Mouse (Mus musculus) left cerebral cortex, adult 11 months (tissue): ENCODE results near the gene Cda.
"Not testable (repeated sequence)": the region's sequence is repeated elsewhere in the genome, so short reads cannot be mapped to it uniquely, and the experiment has no call there.

Source experiments
- DNase-seq: peaks from one replicate; pipeline ENCODE4 v3.0.0; 2022; ENCODE audit warnings: low spot score

Cda gene

DNA sequence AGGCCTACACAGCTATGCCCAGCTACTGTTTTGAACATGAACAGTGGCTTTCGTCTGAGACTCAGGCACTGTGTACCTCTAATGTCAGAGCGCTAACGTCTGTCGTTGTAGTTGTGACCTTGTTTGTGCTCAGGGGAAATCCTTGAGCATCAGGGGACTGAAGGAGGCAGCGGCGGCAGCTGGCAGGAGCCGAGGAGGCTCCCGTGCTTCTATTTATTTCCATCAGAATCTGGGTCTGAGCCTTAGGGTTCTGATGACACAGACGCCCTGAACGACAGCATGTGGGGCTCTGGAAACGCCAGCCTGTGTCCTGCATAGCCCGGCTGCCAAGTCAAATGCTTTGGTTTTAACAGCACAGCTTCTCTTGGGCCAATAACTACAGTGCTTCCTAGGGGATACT lies 32.8 kb downstream of the Cda start:
- DNase-seq: no peak

DNA sequence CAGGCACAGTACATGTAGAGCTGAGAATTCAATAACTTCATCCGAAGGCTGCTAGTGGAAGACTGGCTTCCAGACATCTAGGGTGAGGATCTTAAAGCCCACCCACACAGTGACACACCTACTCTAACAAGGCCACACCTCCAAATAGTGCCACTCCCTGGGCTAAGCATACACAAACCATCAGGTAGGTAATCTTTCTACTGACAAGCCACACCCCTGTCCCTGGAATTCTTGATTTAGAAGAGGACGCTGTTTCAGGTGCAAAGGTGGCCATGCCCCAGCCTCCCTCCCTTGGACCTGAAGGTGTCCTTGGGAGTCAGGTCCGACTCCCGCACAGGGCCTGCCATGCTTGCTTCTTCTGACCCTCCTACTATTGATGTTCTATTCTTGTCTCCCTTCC lies 34.7 kb downstream of the Cda start:
- DNase-seq: no peak

DNA sequence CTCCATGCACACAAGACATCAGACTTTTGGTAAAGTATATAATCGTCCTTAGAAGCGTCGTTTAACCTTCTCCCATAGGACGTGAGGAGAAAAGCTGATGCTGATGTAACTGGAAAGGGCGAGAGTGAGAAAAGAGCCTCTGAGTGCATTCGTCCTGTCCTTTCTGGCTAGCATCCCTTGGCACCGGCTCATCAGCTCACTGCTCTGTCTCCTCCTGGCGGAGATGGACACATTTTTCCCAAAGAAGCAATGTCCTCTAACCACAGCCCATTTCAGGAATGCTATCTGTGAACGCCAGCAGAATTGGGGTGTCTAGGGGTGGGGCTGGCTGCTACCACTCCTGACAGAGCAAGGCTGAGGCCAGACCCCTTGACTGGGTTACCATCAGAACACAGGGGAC lies 36.1 kb downstream of the Cda start:
- DNase-seq: no peak

DNA sequence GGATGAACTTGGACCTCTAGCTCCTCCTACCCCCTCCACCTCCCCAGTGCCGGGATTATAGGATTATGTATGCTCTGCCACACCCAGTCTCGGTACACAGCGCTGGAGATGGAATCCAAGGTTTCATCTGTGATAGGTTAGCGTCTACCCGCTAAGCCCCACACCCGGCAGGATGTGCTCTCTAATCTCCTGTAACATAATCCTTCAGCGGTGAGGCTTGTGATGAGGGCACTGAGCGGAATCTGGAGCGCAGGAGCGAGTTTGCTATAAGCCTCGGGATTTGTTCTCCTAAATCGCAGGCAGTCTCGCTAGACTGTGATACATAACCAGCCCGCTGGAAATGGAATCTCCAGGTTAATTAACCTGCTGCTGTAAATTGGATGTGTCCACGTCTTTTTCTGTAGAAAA lies 37.5 kb downstream of the Cda start:
- no peak for DNase-seq

DNA sequence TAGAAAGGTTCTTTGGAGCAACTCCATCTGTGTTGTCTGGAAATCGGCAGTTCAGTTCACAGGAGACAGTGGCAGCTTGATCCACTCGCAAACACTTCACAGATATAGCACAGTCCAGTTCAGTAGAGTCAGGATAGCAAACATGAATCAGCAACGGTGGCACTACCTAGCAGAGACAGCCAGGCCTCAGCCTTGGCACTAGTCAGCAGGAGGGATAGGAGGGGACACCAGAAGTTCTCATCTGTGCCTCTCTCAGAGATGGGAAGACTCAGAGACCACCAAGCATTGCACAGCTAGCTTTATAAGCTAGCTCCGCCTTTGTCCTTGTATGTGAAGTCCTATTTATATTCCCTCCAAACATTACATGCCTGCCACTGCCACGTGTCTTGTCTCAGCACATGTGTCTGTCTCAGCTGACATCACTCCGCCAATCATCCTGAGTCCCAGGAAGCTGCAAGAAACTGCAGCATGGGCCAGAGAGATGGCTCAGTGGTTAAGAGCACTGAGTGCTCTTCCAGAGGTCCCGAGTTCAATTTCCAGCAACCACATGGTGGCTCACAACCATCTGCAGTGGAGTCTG lies 39.8 kb downstream of the Cda start:
- DNase-seq: no peak

DNA sequence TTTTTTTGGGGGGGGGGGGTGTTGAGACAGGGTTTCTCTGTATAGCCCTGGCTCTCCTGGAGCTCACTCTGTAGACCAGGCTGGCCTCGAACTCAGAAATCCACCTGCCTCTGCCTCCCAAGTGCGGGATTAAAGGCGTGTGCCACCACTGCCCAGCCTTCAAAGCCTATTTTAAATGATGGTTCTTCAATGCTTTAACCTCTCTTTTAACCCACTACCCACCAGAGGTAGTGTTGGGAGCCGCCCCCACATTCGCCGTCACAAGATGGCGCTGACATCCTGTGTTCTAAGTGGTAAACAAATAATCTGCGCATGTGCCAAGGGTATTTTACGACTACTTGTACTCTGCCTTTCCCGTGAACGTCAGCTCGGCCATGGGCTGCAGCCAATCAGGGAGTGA lies 40.6 kb downstream of the Cda start:
- not testable (repeated sequence) for DNase-seq

DNA sequence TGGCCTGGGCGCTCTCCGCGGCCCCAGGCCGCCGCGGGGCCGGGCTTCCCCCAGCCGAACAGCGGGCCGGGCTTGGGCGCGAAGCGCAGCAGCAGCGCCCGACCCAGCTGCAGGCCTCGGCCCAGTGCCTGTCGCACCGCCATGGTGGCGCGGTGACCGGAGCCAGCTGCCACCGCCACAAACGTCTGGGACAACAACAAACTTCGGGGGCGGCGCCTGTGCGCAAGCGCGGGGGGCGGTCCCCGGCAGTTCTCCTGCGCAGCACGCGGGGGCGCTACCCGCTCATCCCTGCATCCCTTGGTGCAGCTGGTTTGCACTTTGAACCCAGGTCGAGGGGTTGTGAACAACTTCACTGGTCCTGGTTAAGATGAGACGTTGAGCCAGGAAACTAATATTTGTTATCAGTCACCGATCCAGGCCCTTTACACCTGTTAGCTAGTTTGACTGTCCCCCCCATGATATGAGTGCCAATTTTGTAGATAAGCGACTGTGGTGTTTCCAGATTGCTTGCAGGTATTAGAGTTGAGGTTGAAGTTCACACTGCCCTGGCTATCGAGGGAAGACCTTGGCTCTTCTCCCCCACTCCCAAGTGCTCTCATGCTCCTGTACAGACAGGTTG lies 41.6 kb downstream of the Cda start, which contains the start of gene Pink1:
TSS of gene Pink1 (minus strand) at position 231 of the 619 bp plus-strand sequence.
- peak; percentile 91 for DNase-seq

DNA sequence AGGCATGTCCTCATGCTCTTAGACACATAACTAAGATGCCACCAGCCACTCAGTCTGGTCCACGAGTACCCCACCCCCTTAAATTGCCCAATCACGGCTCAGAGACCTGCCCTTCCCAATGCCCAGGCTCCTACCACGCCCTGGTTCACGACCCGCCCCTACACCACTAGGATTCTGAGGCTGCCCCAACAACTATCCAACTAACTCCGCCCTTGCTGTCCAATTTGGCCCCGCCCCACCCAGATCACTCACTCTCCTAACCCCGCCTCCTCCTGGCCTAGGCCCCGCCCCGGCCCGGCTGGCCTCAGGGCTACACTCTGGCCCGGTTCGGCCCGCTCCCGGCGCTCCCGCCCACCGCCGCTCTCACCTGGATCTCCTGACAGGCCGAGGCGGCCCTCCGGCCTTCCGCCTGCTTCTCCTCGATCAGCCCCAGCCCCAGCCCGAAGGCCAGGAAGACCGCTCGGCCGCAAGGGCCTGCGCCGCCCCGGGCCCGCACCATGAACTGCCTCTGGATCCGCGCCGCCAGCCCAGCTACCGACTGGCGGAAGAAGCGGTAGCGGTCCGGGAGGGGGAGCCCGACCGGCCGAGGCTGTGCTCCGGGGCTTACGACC lies 42.2 kb downstream of the Cda start:
- peak; percentile 91 for DNase-seq

DNA sequence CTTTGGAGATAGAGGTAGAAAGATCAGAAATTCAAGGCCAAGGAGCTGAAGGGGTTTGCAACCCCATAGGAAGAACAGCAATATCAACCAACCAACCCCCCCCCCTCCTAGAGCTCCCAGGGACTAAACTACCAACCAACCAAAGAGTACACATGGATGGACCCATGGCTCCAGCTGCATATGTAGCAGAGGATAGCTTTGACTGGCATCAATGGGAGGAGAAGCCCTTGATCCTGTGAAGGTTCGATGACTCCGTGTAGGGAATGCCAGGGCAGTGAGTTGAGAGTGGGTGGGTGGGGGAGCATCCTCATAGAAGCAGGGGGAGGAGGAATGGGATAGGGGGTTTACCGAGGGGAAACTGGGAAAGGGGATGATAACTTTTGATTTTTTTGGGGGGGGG lies 43.3 kb downstream of the Cda start:
- no peak for DNase-seq

DNA sequence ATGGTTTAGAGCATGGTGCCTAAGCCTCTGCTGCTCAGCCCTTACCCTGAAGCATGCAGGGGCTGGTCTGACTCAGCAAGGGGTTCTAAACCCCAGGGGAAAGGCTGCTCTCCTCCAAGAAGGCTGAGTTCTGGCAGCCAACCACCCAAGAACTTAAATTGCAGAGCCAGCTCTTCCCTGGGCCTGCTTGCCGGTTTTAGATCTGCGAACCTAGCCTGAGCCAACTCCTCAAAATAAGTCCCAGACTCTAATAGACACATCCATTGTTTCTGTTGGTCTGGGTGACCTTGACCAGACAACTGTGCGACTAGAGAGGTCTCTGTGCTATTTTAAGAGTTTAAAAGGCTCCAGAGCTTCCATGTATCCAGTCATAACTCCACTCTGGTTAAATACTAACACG lies 44.0 kb downstream of the Cda start:
- DNase-seq: no peak

DNA sequence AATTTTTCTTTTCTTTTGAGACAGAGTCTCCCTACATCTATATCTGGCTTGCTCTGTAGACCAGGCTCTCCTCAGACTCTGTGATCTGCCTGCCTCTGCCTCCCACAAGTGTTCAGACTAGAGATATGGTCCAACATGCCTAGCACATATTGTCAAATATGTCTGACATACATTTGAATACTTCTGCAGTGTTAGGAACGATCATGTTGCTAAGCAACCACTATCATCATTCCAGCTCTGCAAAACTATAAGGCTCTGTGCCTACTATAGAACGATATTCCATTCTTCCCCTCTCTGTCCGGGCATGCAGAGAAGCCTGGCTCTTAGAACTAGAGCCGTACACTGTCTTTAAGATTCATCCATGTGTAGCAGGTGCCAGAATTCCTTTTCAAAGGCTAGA lies 45.1 kb downstream of the Cda start:
- DNase-seq: no peak

DNA sequence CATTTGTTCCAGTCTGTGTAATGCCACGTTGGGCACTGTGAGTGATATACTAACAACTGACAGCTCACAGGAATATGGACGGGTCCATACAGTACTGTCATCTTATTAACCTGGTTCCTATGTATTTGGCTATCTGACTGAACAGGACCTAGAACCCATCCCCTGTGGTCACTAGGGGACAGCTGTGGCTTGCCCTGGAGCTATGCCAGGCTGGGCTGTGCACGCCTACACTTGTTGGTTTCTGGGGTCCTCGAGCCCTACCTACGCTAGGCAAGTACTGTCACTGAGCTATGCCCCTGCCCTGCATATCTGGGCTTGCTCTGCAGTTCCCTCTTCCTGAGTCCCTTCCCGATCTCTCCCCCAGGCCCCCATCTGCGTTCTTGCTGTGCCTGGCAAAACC lies 46.3 kb downstream of the Cda start:
- no peak for DNase-seq

DNA sequence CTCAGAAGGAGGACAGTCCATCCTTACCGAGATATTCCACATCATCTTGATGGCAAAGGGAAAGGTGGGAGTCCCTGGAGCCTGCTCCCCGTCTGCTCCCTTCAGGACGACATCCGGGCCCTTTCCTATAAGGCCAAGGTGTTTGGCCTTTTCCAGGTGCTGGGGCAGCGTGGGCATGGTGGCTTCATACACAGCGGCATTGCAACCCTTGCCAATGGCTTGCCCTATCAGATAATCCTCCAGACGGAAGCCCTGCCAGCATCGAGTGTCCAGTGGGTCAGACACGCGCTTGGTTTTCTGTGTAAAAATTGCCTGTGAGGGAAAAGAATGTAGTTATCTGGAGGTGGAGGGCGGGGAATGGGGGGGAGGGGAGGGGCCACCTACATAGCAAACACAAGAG lies 47.1 kb downstream of the Cda start:
- DNase-seq: no peak

DNA sequence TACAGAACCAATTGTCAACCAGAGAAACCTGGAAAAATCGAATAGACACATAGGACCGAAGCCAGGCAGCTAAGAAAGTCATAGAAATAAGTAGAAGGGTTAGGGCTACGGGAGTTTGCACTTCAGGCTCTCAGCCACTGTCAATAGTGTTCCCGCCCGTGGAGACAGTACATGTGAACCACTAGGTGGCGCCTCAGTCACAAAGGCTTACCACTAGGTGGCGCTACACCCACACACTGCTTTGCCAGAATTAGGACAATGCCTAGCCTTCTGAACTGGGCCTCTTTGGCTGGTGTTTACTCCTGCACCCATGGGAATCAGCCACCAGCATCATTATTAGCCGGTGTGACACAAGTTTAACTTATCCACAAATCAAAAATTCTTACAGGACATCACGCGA lies 48.3 kb downstream of the Cda start:
- peak; percentile 77 for DNase-seq

DNA sequence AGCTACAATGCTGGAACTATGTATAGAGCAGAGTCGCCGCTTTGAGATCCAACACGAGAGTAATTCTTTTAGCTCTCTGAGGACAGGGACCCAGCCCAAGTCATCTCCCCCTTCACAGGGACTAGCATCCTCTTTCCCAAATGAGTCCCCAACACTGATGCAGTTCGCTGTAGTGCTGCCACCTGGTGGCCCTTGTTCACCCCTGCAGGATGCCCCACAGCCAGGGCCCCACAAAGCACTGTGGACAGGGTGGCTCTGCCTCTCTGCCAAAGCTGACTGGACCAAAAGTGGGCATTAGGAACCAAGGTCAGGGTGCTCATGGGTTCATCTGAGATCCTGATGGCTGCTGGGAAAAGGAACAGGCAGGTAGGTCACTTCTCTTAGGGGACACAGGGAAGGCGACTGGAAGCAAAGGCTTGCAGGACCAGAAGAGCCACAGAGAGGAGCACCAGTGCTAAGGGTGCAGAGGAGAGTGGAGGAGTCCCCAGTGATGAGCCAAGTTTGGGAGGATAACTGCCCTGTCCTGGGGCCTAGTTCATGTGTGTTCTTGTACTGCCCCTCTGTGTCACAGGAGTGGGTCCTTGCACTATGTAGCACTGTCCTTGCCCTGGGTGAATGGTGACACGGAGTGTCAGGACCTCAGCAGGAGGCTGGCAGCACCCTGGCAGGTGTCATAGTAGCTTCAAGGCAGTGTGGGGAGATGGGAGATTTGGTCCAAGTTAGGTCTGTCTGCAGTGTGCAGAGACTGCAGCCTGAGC lies 49.1 kb downstream of the Cda start:
- DNase-seq: no peak

DNA sequence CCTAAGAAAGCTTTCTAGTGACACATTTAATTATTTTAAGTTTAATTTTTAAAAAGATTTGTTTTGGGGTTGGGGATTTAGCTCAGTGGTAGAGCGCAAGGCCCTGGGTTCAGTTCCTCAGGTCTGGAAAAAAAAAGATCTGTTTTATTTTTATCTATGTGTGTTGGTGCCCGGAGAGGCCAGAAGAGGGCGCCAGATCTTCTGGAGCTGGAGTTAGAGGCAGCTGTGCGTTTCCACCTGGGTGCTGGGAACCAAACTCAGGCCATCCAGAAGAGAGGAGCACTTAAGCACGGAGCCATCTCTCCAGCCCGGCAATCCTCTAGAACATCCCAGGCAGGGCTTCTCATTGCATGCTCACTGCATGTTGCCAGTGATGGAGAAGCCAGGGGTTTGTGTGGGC lies 51.4 kb downstream of the Cda start:
- no peak for DNase-seq

DNA sequence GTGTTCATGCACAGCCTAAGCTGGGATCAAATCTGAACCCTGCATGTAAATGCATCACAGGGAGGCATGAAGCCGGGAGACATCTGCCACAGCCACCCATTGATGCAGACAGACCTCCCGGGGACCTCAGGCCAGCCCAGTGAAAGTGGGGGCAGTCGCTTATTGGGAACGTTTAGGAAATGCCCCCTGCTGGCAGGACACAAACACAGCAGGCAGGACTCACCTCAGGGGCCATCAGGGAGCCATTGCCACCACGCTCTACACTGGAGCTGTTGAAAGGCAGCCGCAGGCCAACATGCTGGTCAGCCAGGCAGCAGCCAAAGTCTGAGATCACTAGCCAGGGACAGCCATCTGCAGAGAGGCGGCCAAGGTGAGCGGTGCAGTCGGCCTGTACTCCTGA lies 52.0 kb downstream of the Cda start:
- no peak for DNase-seq

DNA sequence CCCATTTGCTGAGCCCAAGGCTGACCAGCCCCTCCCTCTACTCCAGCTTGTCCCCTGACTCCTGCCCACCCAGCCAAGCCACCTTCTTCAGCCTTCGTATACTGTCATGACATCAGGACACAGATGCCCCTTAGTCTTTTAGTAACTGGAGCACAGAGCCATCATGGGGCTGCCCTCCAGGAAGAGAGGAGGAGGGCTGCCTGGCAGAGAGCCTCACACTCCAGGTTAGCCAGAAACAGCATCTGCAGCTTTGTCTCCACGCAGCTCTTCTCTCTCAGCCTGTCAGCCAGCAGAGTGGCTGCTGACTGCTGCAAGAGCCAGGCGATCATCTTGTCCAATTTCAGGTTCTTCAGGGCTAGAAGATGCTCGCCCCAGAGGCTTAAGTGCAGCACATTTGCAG lies 54.0 kb downstream of the Cda start:
- no peak for DNase-seq

DNA sequence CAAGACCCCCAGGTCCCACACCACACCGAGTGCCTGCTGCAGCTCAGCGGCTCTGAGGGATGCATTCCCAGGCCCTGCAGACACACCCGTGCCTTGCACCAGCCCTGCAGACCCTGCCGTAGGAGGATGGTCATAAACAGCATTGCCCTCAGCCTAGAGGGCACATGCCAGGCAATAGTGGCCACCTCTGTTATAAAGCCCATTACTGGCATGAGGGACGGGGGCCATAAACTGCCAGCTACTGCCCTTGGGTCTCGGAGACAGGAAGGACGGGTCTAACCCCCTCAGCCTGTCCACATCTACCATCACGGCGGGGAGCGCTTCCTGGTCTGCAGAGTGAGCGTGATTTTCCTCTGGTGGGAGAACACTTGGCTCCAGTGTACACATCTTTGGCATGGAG lies 54.8 kb downstream of the Cda start:
- no peak for DNase-seq

DNA sequence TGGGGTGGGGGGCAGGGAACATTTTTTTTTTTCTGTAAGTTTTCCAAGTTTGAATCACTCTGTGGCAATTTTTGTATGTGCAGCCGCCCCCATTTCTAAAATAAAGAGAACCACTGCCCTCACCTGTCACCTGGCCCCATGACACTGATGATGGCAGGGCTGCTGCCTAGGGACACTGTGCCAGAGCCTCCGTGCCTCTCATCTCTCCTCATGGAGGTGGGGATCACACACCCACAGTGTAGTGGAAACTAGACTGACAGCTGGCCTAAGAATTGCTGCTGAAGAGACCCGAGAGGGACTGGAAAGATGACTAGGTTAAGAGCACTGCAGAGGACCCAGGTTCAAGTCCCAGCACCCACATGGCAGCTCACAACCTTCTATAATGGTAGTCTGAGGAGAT lies 55.7 kb downstream of the Cda start:
- DNase-seq: no peak

DNA sequence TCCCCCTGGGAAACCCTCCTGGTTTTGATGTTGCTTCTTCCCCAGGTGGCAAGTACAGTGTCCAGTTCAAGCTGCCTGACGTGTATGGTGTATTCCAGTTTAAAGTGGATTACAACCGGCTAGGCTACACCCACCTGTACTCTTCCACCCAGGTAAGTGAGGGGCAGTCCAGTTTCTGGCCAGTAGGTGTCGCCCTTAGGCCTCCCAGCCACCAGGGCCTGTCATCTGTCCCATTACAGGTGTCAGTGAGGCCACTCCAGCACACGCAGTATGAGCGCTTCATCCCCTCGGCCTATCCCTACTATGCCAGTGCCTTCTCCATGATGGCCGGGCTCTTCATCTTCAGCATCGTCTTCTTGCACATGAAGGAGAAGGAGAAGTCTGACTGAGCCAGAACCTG lies 56.2 kb downstream of the Cda start:
- DNase-seq: no peak

DNA sequence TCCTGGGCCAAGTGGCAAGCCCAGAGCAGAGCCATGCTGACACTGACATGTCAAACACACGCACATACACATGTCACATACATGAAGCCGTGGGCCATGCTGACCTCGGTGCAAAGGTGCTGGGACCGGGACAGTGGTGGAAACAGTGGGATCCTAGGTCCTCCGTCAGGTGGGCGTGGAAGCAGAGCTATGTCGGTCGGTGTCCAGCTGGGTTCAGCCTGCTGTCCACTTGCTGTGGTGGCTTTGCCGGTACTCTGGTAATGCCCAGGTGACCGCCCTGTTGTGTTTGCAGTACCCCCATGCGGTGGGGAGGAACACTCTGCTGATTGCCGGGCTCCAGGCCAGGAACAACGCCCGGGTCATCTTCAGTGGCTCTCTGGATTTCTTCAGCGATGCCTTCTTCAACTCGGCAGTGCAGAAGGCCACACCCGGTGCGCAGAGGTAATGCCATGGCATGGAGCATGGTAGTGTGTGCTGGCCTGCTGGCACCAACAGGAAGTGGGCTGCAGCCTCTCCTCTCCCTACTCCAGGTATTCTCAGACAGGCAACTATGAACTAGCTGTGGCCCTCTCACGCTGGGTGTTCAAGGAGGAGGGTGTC lies 57.4 kb downstream of the Cda start:
- no peak for DNase-seq

DNA sequence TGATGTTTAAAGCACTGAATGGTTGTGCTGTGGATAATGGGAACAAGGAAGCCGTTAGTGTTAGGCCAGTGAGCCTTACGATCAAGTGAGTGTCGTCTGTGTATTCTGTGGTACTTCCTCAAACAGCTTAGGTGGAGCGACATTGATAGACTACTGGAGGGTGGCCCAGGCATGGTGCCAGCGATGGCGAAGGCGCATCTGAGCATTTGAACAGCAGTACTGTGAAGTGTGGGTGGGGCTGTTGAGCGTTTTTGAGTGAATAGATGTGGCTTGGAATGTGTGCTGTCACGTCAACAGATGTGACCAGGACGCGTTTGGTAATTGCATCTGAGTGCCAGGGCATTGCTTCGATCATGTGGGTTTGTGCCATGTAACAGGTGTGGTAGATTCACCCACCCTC lies 60.1 kb downstream of the Cda start:
- no peak for DNase-seq
